Mouse (Mus musculus): Measurements from ENCODE around the gene Thrap3. TPM values are rescaled to one million over a fixed set of nuclear protein-coding genes. Genes with fewer than 3 reads are reported as not detected.
"Not testable (repeated sequence)": the region's sequence is repeated elsewhere in the genome, so short reads cannot be mapped to it uniquely, and the experiment has no call there.

Thrap3 gene
- polyA plus RNA-seq, 1 experiment from 2014 or later, result 244 TPM

GRCm38 (mm10) chr4:126181170-126181957, 21.2 kb downstream of the Thrap3 start:
- Histone ChIP-seq H3K36me3 (peaks cover 97% of the 10 kb centered on the region), H3K27ac (replicated peaks) (no peak overlapping the region), H3K4me3 (no peak overlapping the region), H3K4me1 (no peaks in the 10 kb centered on the region), H3K9me3 (replicated peaks) (no peaks in the 10 kb centered on the region), H3K27me3 (ENCODE audit: low read depth, poor library complexity, severe bottlenecking) (no peaks in the 10 kb centered on the region)
- 80% methylated on average over 7 of the region's 7 CpGs for WGBS
- no peak for DNase-seq (ENCODE audit: low spot score)

- 95% methylated on average over 7 of the region's 7 CpGs for WGBS
Observed at GRCm38 (mm10) chr4:126175980-126176379, 26.6 kb downstream of the Thrap3 start.

GRCm38 (mm10) chr4:126173800-126174199, 28.8 kb downstream of the Thrap3 start:
- Histone ChIP-seq H3K36me3 (peaks cover 97% of the 10 kb centered on the region), H3K4me1 (no peaks in the 10 kb centered on the region), H3K27me3 (ENCODE audit: low read depth, poor library complexity, severe bottlenecking) (no peaks in the 10 kb centered on the region), H3K27ac (replicated peaks) (no peak overlapping the region), H3K4me3 (no peak overlapping the region), H3K9me3 (replicated peaks) (no peaks in the 10 kb centered on the region)
- WGBS, result 93% methylated on average over 5 of the region's 5 CpGs
- no peak for DNase-seq (ENCODE audit: low spot score)

More at GRCm38 (mm10) chr4:126175980-126176379, 26.6 kb downstream of the Thrap3 start:
- H3K4me1 ChIP-seq; DNase-seq (ENCODE audit: low spot score); H3K27me3 ChIP-seq (ENCODE audit: low read depth, poor library complexity, severe bottlenecking); H3K9me3 ChIP-seq (replicated peaks); H3K4me3 ChIP-seq; H3K27ac ChIP-seq (replicated peaks): not testable (repeated sequence)
- peaks cover 97% of the 10 kb centered on the region for H3K36me3 ChIP-seq

GRCm38 (mm10) chr4:126170737-126171136, 31.8 kb downstream of the Thrap3 start:
- not testable (repeated sequence) for DNase-seq (ENCODE audit: low spot score); H3K27ac ChIP-seq (replicated peaks); H3K4me3 ChIP-seq; H3K9me3 ChIP-seq (replicated peaks); H3K4me1 ChIP-seq; H3K27me3 ChIP-seq (ENCODE audit: low read depth, poor library complexity, severe bottlenecking)
- H3K36me3 ChIP-seq, result peaks cover 100% of the 10 kb centered on the region
- 98% methylated on average over 5 of the region's 5 CpGs for WGBS

GRCm38 (mm10) chr4:126168851-126169250, 33.7 kb downstream of the Thrap3 start:
- no peaks in the 10 kb centered on the region for H3K9me3 ChIP-seq (replicated peaks)
- no peaks in the 10 kb centered on the region for H3K4me1 ChIP-seq
- no peaks in the 10 kb centered on the region for H3K27me3 ChIP-seq (ENCODE audit: low read depth, poor library complexity, severe bottlenecking)
- no peak overlapping the region for H3K27ac ChIP-seq (replicated peaks)
- no peak overlapping the region for H3K4me3 ChIP-seq
- 95% methylated on average over 6 of the region's 6 CpGs for WGBS
- peaks cover 90% of the 10 kb centered on the region for H3K36me3 ChIP-seq
- DNase-seq (ENCODE audit: low spot score), result no peak

- H3K36me3 ChIP-seq, result peaks cover 68% of the 10 kb centered on the region
- DNase-seq (ENCODE audit: low spot score), result no peak
- 77% methylated on average over 3 of the region's 3 CpGs for WGBS
Observed at GRCm38 (mm10) chr4:126166084-126166483, 36.5 kb downstream of the Thrap3 start.

GRCm38 (mm10) chr4:126165092-126165491, 37.5 kb downstream of the Thrap3 start:
- peaks cover 58% of the 10 kb centered on the region for H3K36me3 ChIP-seq
- WGBS, result 80% methylated on average over 10 of the region's 10 CpGs
- not testable (repeated sequence) for H3K27me3 ChIP-seq (ENCODE audit: low read depth, poor library complexity, severe bottlenecking); H3K9me3 ChIP-seq (replicated peaks); H3K4me3 ChIP-seq; DNase-seq (ENCODE audit: low spot score); H3K27ac ChIP-seq (replicated peaks)
- peaks cover 21% of the 10 kb centered on the region for H3K4me1 ChIP-seq

More at GRCm38 (mm10) chr4:126166084-126166483, 36.5 kb downstream of the Thrap3 start:
- Histone ChIP-seq H3K27ac (replicated peaks) (no peak overlapping the region), H3K27me3 (ENCODE audit: low read depth, poor library complexity, severe bottlenecking) (no peaks in the 10 kb centered on the region), H3K4me1 (peaks cover 21% of the 10 kb centered on the region), H3K9me3 (replicated peaks) (no peaks in the 10 kb centered on the region), H3K4me3 (no peak overlapping the region)

- WGBS, result 71% methylated on average over 4 of the region's 4 CpGs
- DNase-seq (ENCODE audit: low spot score), result no peak
- Histone ChIP-seq H3K4me3 (peak overlapping the region; percentile 75; the same call in 1 of the 2 replicates), H3K9me3 (replicated peaks) (no peaks in the 10 kb centered on the region), H3K36me3 (peaks cover 44% of the 10 kb centered on the region), H3K27ac (replicated peaks) (no peak overlapping the region), H3K4me1 (peaks cover 21% of the 10 kb centered on the region), H3K27me3 (ENCODE audit: low read depth, poor library complexity, severe bottlenecking) (no peaks in the 10 kb centered on the region)
Observed at GRCm38 (mm10) chr4:126163685-126164084, 38.9 kb downstream of the Thrap3 start.

- Histone ChIP-seq H3K9me3 (replicated peaks) (no peaks in the 10 kb centered on the region), H3K36me3 (peaks cover 39% of the 10 kb centered on the region), H3K4me1 (peaks cover 21% of the 10 kb centered on the region), H3K27ac (replicated peaks) (peak within 1 kb of the TSS; percentile 85), H3K27me3 (ENCODE audit: low read depth, poor library complexity, severe bottlenecking) (no peaks in the 10 kb centered on the region), H3K4me3 (peak within 1 kb of the TSS; percentile 75)
- 9% methylated on average over 22 of the region's 22 CpGs for WGBS
- no peak for DNase-seq (ENCODE audit: low spot score)
Observed at GRCm38 (mm10) chr4:126163067-126163659, 39.4 kb downstream of the Thrap3 start, which contains the start of gene Sh3d21. Sh3d21 (minus strand) TSS chr4:126163491.

- Histone ChIP-seq H3K9me3 (replicated peaks) (no peaks in the 10 kb centered on the region), H3K27ac (replicated peaks) (peak overlapping the region; percentile 85), H3K36me3 (peaks cover 33% of the 10 kb centered on the region), H3K4me3 (peak overlapping the region; percentile 75), H3K27me3 (ENCODE audit: low read depth, poor library complexity, severe bottlenecking) (no peaks in the 10 kb centered on the region), H3K4me1 (peaks cover 21% of the 10 kb centered on the region)
- DNase-seq (ENCODE audit: low spot score), result peak; percentile 81
- WGBS, result 1% methylated on average over 44 of the region's 44 CpGs
Observed at GRCm38 (mm10) chr4:126162544-126163066, 40.0 kb downstream of the Thrap3 start.

- Histone ChIP-seq H3K36me3 (peaks cover 28% of the 10 kb centered on the region), H3K9me3 (replicated peaks) (no peaks in the 10 kb centered on the region), H3K4me1 (peaks cover 21% of the 10 kb centered on the region), H3K4me3 (peak overlapping the region; percentile 75), H3K27me3 (ENCODE audit: low read depth, poor library complexity, severe bottlenecking) (no peaks in the 10 kb centered on the region), H3K27ac (replicated peaks) (no peak overlapping the region; the same call in 1 of the 2 replicates)
- DNase-seq (ENCODE audit: low spot score), result no peak
- whole genome bisulfite sequencing, result 65% methylated on average over 9 of the region's 9 CpGs
Observed at GRCm38 (mm10) chr4:126161986-126162385, 40.6 kb downstream of the Thrap3 start.

GRCm38 (mm10) chr4:126161456-126161855, 41.1 kb downstream of the Thrap3 start:
- no peaks in the 10 kb centered on the region for H3K27me3 ChIP-seq (ENCODE audit: low read depth, poor library complexity, severe bottlenecking)
- WGBS, result 85% methylated on average over 6 of the region's 6 CpGs
- no peaks in the 10 kb centered on the region for H3K9me3 ChIP-seq (replicated peaks)
- peaks cover 21% of the 10 kb centered on the region for H3K4me1 ChIP-seq
- DNase-seq (ENCODE audit: low spot score), result no peak
- peaks cover 27% of the 10 kb centered on the region for H3K36me3 ChIP-seq
- no peak overlapping the region for H3K27ac ChIP-seq (replicated peaks)
- no peak overlapping the region for H3K4me3 ChIP-seq

GRCm38 (mm10) chr4:126160981-126161380, 41.6 kb downstream of the Thrap3 start:
- H3K36me3 ChIP-seq, result peaks cover 23% of the 10 kb centered on the region
- no peak overlapping the region for H3K4me3 ChIP-seq
- DNase-seq (ENCODE audit: low spot score), result no peak
- H3K9me3 ChIP-seq (replicated peaks), result no peaks in the 10 kb centered on the region
- no peak overlapping the region for H3K27ac ChIP-seq (replicated peaks)
- 87% methylated on average over 8 of the region's 8 CpGs for WGBS
- no peaks in the 10 kb centered on the region for H3K27me3 ChIP-seq (ENCODE audit: low read depth, poor library complexity, severe bottlenecking)
- H3K4me1 ChIP-seq, result peaks cover 21% of the 10 kb centered on the region

All from midbrain, embryonic 10.5 days (tissue).